Mouse (Mus musculus): ENCODE results near the gene Brwd1.

GRCm38 (mm10) chr16:95945389-95946311 is 136.7 kb downstream of the Brwd1 start:
- TF ChIP-seq POLR2A (IDR thresholded peaks at IDR 0.05; ENCODE audit: insufficient read depth, low read depth, low read length) = no peak
- peak; percentile 70 for TF ChIP-seq CTCF (IDR thresholded peaks at IDR 0.05; ENCODE audit: insufficient read depth, low read depth, low read length)

Data from olfactory bulb, adult 2 months (tissue).